Mouse (Mus musculus) WW6 (cell line): ENCODE results near the gene Gimap3.

Experiments
- DNase-seq: peaks from one replicate; pipeline ENCODE4 v3.0.0-alpha.2; 2013; ENCODE audit warnings: low read depth, low spot score

Gene Gimap3

DNA sequence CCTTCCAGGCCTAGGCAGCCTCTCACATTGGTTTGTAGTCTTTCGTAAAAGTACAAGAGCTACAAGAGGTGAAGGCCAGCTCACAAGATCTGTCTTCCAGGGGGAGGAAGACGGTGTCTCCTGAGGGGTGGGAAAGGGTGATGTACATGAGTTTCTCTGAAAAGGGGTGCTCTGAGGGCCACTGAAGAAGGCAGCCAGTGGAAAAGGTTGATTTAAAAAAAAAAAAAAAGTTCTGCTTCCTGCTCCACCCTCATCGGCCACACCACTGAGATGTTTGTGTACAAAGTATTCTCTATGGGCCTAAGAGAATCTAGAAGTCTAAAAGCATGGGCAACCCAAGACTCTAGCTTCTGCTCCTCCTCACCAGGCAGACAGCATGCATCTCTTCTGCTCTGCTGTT, at the start of gene Gimap3:
Gimap3 (minus strand) TSS at position 156 of the 400 bp plus-strand sequence.
- no peak for DNase-seq

- peak; percentile 42 for DNase-seq
Observed at GRCm38 (mm10) chr6:48817815-48818214, 47.2 kb upstream of the Gimap3 start.

DNA sequence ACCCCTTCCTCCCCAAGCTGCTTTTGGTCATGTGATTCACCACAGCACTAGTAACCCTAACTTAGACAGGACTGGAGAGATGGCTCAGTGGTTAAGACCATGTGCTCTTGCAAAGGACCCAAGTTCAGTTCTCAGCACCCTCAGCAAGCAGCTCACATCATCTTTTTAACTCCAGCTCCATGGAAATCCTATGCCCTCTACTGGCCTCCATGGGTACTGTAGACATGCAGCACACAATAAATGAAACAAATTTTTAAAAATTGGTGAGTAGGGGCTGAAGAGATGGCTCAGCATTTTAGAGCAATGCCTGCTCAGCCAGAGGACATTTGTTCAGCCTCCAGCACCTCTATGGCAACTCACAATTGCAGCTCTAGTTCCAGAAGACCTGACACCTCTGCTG, 44.4 kb upstream of the Gimap3 start:
- DNase-seq, result no peak

GRCm38 (mm10) chr6:48809494-48810219, 39.0 kb upstream of the Gimap3 start:
- DNase-seq, result no peak

- no peak for DNase-seq
Observed at GRCm38 (mm10) chr6:48806746-48807145, 36.1 kb upstream of the Gimap3 start.

- no peak for DNase-seq
Observed at GRCm38 (mm10) chr6:48804346-48804745, 33.7 kb upstream of the Gimap3 start.

DNA sequence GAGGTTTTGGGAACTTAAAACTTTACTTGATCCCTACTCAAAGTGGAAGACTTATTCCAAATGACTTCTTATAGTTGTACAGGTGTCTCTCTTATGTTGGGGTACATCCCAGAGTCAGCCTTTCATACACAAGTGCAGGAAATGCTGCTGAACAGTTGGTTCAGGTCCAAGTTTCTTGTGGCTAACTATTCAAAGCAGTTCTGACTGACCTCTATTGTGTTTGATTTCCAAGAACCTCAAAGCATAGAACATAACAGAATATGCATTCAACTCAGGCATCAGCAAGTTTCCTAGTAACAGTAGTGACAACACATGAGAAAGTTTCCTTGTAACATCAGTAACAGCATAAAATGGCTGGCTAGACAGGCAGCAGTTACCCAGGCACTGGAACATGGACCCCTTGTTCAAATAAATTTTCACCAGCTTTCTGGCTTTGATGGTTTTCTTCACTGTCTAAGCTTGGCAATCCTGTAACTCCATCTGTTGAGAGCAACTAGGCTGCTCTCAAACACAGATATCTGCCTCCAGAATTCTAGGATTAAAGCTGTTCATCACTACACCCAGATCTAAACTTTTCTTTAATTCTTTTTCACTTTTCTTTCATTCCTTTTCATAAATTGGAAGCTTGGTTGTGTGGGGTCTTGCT, 32.9 kb upstream of the Gimap3 start:
- DNase-seq, result no peak

DNA sequence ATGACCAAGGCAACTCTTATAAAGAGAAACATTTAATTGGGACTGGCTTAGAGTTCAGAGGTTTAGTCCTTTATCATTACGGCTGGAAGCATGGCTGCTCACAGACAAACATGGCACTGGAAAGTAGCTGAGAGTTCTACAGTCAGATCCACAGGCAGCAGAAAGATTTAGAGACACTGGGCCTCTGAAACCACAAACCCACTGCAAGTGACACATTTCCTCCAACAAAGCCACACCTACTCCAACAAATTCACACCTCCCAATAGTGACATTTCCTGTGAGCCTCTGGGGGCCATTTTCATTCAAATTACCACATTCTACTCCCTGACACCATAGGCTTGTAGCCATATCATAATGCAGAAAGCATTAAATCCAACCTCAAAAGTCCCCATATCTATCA, 31.2 kb upstream of the Gimap3 start:
- DNase-seq, result no peak

- no peak for DNase-seq
Observed at GRCm38 (mm10) chr6:48787867-48788266, 17.2 kb upstream of the Gimap3 start.

GRCm38 (mm10) chr6:48785601-48786000, 14.9 kb upstream of the Gimap3 start:
- no peak for DNase-seq

- no peak for DNase-seq
Observed at GRCm38 (mm10) chr6:48785189-48785588, 14.5 kb upstream of the Gimap3 start.

DNA sequence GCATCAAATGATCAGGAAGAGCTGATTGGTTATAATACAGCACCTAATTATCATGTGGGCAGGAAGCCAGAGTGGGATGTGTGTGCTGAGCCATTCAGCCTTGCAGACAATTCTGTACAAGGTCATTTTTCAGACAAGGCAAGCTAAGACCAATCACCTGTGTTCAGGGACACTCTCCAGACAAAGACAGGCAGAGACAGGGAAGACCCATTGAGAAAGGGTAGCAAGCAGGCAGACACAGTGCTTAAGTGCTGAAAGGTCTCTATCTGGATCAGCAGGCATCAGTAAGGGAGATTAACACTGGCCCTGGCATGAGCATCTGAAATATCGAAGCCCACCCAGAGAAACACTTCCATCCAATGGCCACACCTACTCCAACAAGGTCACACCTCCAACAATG, 13.8 kb upstream of the Gimap3 start:
- no peak for DNase-seq

DNA sequence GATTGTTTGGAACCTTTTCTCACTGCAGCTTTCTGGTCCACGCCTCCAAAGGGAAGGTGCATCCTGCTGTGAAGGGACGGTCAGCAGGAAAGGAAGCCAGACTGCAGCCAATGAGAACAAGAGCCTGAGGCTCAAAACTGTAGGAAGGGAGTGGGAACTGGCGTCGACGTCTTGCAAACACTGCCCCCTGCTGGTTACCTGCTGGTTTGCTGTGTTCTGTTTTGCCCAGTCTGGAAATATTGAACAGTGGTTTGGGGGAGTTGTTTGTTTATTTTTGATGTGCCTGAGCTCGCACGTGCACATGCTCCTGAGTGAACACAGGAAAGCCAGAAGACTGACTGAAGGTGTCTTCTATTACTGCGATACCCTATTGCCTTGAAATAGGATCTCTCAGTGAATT, 1.4 kb upstream of the Gimap3 start:
- peak; percentile 59 for DNase-seq

- DNase-seq, result no peak
Observed at GRCm38 (mm10) chr6:48768933-48769332, 1.7 kb downstream of the Gimap3 start.

GRCm38 (mm10) chr6:48768178-48768869, 2.3 kb downstream of the Gimap3 start:
- DNase-seq, result no peak

DNA sequence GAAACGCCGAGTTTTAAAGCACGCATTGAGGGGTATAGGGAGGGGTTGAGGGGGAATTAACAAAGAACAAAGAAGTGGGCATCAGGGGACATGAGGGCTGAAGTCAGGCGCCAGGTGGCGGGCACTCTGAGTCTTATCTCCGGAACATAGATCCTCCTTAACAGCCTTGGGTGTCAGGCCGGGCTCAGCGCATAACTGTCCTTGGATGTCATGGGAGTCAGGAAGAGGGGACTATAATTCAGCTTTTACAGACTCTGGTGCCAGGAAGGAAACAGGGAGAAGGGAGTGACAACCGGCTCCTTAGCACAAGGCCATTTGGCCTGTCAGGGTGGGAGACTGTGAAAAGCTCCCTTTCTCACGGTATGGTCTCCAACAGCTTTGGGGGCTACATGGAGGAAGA, 6.2 kb downstream of the Gimap3 start:
- DNase-seq, result no peak

DNA sequence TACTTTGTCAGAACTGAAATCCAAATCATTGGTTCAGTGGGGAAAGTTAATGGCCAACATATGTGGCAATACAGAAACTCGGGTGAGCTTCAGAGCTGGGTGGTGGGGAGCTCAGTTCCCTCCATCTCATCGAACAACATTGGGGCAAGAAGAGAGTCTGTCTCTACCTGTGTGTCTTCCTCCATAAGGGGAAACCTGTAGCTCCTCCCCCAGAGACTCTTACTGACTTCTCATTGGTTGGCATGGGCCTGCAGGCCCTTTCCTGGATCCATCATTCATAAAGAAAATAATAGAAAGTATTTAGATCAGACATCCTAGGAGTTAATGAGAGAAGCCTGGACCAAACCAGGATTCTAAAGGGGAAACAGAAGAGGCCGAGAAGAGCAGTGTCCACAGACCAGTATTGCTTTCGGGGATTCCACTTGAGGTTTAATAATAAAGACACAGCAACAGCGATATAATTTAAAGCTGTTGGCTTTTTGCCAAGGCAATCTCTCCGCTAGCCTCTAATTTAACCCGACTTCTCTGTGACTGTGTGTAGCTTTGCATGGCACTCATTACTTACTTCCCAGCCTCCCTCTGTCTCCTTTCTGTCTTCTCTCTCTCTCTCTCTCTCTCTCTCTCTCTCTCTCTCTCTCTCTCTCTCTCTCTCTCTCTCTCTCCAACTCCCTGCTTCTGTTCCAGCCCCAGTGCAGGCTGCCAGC, 6.9 kb downstream of the Gimap3 start:
- no peak for DNase-seq

DNA sequence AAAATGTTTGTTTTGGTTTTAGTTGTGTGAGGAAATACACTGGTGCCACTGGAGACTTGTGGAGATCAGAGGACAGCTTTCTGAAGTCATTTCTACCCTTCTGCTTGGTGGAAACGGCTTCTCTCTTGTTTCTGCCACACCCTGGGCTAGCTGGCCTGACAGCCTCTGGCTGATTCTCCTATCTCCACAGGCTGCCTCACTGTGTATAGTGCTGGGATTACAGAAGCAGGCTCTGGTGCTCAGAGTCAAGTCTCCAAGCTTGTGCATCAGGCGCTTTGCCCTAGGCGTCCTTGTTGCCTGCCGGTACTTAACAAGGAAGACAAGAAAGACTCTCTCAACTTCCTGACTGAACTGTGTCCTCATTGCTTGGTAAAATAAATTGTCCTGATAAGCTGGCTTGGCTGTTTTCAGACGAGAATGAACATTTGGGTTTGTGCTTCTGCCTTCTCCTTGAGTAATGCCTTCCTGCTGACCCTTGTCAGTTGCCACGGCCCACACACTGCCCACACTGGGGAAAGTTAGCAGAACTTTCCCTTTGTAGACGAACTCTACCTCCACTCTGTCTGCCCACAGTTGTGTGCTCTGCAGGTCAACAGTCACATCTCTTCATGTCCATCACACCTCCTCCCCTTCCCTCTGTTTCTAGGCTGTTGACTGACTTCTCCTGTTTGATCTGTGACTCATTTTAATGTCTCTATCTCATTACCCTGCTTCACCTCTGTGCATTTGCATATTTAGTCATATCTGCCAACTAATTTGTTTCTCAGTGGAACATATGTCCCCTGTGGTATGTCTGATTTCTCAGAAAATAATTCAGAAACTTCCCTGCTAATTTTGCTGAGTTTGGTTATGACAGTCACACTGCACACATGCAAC, 23.3 kb downstream of the Gimap3 start:
- no peak for DNase-seq

GRCm38 (mm10) chr6:48745959-48746889, 24.4 kb downstream of the Gimap3 start, which contains the start of gene Gimap5:
Gene Gimap5, plus strand, starts transcription at chr6:48746197.
- no peak for DNase-seq

DNA sequence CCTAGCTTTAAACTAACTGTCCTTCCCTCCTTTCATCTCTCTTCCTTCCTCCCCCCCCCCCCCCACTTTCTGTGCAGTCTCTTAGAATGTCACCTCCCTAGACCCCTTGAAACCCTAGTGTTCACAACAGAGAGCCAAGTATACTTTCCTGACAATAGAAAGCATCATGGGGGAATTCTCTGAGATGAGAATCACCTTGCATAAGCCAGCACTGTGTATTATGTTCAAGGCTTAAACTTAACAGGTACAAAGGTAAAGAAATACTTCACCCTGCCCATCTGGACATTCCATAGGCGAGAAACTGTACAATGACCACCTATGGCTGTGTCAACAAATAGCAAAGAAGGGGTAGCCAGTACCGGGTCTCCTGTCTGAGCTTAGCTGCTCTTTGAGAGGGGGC, 25.2 kb downstream of the Gimap3 start:
- no peak for DNase-seq
